Mouse (Mus musculus) mouse embryonic stem cell (cell line): ENCODE results near the gene Ms4a2.

ENCODE experiments used
- in situ Hi-C, 2 experiments: fragments of 300-500 bp; cut with MboI; formaldehyde crosslinking; loops; 1 replicate in 1 of 2; 3 replicates in 1 of 2; pipeline ENCODE4 v1.14.3; 2019 to 2020; ENCODE audit warnings: low sequenced_read_pairs in 2 of 2, low pct_unique_long_range_greater_than_20kb in 1 of 2, mixed read lengths in 1 of 2; ENCODE audit not compliant: unreplicated experiment in 1 of 2

The Ms4a2 gene

GRCm38 (mm10) chr19:11623551-11623950, at the start of gene Ms4a2:
Gene Ms4a2, minus strand, starts transcription at chr19:11623719.
- in situ Hi-C loops: no loop called here

GRCm38 (mm10) chr19:11661562-11661961, 38.0 kb upstream of the Ms4a2 start:
- in situ Hi-C loops: no loop called here

GRCm38 (mm10) chr19:11660459-11660858, 36.9 kb upstream of the Ms4a2 start, which contains the start of gene Oosp2:
Gene Oosp2, minus strand, starts transcription at chr19:11660559.
- in situ Hi-C loops: no loop called here

DNA sequence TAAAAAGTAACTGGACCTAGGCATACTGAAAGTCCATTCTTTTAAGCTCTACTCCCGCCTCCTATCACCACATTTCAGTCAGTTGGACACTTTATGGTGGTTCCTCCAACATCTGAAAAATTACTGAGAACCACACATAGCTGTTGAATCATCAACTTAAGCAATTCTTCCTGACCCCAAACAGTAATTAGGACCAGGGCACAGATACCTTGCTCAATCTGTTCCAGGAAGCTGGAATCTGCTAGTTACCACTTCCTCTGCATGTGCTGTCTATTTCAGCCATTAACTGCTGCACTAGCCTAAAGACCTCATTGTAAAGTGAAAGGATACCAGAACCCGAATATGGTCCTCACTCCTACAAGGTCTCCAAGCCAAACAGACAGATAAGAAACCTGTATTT, 35.6 kb upstream of the Ms4a2 start:
- in situ Hi-C loops: no loop called here

GRCm38 (mm10) chr19:11649564-11649963, 26.0 kb upstream of the Ms4a2 start:
- in situ Hi-C loops: no loop called here

GRCm38 (mm10) chr19:11646166-11646565, 22.6 kb upstream of the Ms4a2 start:
- in situ Hi-C loops: no loop called here

GRCm38 (mm10) chr19:11640732-11641131, 17.2 kb upstream of the Ms4a2 start, which contains the start of gene Ms4a3:
Gene Ms4a3, minus strand, starts transcription at chr19:11640851.
- in situ Hi-C loops: no loop called here

DNA sequence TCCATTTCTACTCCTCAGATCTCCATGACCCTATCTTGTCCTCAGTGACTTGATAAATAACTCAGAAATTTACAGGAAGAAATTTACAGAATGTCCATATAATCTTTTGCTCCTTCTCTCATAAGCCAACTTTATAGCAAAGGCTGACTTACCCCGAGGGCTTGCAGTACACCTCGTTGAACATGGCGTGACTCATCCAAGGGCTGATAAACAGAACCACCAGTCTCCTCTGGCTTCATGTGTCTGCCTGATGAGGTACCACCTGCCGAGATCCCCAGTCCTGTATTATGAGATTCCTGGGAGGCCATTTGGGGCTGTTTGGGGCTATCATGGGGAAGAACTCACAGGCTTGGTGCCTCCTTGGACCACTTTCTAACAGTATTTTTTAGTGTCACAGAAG, 15.5 kb upstream of the Ms4a2 start:
- in situ Hi-C loops: no loop called here

DNA sequence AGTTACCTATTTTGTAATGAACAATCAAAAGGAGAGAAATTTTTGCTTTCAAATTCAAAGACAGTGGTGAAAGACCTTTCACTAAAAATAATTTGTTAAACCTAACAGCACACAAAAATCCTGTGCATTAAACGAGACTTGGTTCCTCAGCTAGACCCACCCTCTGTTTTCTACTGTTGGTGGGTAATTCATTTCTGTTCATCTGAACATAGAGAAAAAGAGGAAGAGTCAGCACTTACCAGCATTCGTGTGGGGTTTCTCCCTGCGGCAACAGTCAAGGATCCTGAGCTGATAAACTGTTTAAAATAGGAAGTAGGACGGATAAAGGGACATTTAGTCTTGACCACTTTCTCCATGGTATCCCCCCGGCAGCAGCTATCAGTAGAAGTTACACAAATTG, 12.1 kb upstream of the Ms4a2 start:
- in situ Hi-C loops: no loop called here

GRCm38 (mm10) chr19:11634330-11634729, 10.8 kb upstream of the Ms4a2 start:
- in situ Hi-C loops: no loop called here

DNA sequence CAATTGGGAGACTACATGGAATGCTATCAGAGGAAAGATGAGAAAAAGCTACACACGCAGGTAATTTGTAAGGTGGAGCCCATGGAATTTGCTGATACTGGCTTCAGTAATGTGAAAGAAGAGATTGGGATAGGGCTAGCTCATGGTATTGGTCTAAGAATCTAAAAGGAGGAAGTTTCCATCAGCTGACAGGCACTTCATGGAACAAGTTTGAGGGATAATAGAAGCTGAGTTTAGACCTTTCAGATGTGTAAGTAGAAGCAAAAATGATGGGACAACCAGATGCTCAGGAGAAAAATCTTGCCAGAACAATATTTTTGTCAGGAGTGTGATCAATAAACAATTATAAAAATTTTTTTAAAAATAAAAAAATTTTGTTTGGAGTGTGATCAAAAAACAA, 10.2 kb upstream of the Ms4a2 start:
- in situ Hi-C loops: no loop called here

GRCm38 (mm10) chr19:11625231-11625630, 1.7 kb upstream of the Ms4a2 start:
- in situ Hi-C loops: no loop called here

DNA sequence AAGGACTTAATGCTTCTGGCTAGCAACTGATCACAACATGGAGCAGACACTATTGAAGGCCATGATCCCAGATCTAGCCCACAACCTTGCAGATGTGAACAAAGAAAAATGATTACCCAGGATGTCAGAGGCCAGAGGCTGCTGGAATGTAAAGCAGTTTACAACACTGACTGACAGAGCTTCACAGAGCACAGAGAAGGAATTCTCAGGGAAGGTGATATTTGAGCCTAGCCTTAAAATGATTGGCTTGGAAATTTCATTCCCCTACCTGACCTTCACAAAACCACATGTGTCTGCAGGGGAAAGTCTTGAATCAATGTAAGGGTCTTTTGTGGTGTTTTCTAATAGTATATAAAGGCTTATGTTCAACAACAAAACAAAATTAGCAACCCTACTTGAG, 1.3 kb upstream of the Ms4a2 start:
- in situ Hi-C loops: no loop called here

DNA sequence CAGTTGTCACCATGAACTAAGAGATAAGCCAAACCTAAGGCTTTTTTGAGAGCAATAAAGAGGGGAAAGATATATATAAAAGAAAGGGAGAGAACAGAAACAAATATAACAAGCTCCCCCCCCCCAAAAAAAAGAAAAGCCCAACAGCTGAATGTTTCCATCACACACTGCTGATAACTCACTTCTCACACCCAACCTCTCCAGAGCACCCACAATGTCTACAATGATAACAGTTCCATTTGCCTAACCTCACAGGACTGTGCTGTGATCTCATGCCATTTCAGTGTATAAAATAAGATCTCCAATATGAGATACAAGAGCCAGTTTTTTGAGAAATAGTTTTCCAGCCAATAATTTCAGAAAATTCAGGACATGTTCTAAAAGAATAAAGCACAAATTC, 5.5 kb downstream of the Ms4a2 start:
- in situ Hi-C loops: no loop called here

DNA sequence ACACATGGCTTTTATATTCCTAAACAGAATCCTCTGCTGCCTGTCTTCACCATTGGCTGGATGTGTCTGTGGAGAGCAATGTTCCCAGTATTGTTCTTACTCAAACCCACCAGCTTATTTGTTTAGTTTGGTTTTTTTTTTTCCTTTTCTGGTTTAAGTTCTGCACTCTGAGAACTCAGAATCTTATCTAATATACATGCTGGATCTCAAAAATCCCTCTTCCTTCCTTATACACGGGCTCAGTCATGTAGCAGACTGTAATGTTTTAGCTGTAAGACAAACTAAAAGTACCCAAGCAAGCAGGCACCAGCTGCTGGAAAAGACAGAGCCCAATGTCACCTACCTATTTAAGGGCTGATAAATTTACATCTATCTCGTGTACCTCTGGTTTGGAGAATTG, 8.7 kb downstream of the Ms4a2 start:
- in situ Hi-C loops: no loop called here

GRCm38 (mm10) chr19:11613776-11614443, 9.6 kb downstream of the Ms4a2 start:
- in situ Hi-C loops: no loop called here

DNA sequence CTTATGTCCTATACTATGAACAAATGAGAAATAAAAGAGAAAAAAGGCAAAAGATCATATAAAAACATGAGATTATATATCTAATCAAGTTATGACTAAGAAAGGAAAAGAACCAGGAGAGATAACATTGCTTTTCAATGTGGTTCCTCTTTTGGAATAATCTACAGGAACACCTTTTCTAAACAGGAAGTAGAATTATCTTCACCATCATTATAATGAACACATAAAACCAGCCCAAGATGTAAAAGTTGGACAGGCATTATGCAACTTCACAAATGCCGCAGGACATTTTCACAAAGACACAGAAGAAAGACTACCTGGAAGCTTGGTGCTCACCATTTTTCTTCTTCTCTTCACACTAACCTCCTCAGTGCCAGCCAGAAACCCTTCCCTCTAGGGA, 10.4 kb downstream of the Ms4a2 start:
- in situ Hi-C loops: no loop called here

DNA sequence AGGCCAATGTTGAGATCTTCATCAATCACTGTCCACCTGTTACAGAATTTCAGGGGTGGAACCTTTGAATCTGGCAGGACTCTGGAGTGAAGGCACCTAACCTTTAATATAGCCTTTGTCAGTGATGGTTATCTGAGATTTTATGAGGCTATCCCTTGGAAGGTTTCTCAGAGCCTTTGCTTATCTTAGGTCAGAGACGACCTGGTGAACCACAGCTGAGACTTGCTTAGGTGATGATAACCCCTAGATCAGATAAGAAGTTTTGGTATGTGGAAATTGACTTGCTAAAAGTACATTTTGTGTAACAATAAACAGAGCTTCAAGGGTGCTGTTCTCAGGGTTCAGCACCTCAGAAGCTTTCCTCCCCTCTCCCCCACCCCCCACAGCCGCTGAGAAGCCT, 11.2 kb downstream of the Ms4a2 start:
- in situ Hi-C loops: no loop called here

GRCm38 (mm10) chr19:11611541-11611945, 12.0 kb downstream of the Ms4a2 start:
- in situ Hi-C loops: no loop called here

GRCm38 (mm10) chr19:11608172-11608571, 15.3 kb downstream of the Ms4a2 start:
- in situ Hi-C loops: loop anchor here (5.0 to 10.0 kb wide), 5 partner anchors 159 to 407 kb away; partner anchors contain the start of gene Olfr1419 (in 1 of the 2)
